Mouse (Mus musculus) spleen, adult 18-20 months (tissue): Measurements from ENCODE around the gene Pirt.
A peak's percentile ranks its signal among the peaks of the same experiment; 100 is the strongest.

Source experiments
- DNase-seq, 2 experiments: peaks; one replicate each; pipeline ENCODE4 v3.0.0; 2022; ENCODE audit warnings: mixed read lengths in 2 of 2

Gene Pirt

DNA sequence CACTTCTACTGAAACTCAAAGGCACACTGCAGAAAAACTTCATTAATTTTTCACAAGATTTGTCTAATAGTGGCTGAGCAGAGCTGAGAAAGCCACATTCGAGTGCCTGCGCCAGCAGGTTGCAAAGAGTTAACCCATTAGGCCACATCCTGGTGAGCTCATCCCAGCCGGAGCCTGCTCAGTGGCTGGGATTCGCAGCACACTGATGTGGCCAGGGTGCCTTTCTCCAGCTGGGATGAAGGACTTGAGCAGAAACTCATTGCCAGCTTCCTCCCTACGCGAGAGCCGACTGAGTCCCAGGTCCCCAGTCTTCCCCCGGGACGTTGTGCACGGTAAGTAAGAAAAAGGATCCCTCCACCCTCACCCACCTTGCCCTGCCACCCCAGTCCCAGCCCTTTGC, at the start of gene Pirt:
Pirt (plus strand) TSS at position 171 of the 400 bp plus-strand sequence.
- no peak for DNase-seq

DNA sequence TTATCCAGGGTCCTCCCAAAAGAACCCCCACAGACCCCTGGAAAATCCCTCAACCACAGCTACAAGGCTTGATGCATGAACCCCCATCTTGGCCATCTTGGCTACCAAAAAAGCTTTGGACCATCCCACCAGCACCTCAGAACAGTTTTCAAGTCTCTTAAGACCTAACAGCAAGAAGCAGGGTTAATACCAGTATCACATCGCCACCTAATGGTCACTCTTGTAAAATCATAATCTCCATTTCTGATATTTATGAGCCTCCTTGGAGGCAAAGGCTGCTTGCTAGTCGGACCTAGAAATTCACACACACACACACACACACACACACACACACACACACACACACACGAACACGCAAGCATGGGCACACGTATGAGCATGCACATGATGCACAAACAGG, 40.1 kb upstream of the Pirt start:
- no peak for DNase-seq

DNA sequence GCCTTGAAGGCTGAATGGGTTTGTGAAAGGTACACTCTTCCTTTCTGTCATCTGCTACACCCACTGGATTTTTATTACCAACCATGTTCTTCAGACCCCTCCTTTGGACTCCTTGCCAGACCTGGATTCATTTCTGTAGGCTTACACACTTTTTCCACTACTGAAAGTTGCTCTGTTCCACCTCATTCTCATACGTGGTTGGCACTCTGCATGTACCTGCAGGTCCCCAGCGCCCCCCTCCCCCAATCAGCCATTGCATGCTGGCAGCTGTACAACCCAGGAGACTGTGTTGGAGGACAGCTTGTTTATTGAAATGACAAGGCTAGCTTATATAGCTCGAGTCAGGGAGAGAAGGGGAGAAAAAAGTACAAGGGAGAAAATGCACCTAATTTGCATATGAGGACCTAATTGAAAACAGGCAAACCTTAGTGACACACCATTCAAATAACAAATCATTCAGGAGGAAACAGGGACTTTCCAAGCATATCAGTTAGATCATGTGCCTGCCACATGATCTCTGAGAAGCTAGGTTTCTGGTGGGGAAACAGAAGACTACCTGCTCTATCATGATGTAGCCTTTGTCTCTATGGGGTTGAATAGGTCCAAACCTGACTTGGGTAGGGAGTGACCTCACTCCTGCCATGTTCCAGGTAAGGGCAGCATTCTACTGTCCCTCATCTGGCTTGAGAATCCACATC, 38.9 kb upstream of the Pirt start:
- no peak for DNase-seq

DNA sequence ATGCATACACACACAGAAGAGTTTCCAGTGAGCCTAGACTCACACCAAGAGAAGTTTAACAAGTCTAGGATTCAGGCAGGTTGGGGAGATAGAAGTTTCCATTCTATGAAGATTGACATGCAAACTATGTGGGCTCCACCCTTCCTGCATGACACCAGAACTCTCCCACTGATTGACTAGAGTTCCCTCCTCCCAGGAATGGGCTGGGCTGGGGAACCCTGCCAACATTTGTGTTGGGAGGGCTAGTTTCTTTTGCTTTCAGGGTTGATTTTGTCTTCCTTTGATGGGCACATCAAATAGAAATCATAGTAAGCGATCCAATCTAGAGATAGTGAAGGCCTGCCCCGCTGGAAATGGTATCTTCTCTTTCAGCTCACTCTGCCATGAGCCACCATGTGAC, 30.5 kb upstream of the Pirt start:
- no peak for DNase-seq

DNA sequence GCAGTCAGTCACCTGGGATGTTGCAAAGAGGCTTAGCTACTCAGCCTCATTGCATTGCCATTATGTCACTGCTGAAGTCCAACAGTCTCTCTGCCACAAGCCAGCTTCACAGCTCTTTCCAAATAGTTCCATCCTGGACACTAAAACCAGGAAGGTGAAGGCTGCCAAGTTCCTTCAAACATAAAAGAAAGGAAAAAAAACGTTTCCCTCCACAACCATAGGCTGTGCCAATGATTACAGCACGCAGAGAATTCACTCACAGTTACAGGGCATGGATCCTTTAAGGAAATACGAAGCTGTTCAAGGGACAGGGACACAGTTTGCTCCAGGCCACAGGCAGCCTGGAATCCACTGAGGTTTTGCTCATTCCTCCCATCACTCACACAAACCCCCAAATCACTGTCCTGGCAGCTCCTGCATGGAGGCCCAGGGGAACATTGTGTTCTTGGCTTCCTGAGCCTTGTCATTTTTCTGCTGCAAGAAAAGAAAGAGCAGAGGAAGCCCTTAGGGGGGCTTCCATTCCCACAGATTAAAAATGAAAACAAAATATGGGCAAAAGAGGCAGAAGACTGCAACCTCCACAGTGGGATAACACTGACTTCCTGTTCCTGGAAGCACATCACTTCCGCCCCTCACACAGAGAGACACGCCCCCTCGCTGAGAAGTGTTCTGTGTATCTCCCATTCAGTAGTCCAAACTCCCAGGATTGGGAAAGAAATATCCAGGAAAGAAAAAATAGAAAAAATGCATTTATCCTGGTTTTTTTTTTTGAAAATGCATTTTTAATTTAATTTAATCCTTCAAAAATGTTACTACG, 29.3 kb upstream of the Pirt start:
- DNase-seq, result no peak

DNA sequence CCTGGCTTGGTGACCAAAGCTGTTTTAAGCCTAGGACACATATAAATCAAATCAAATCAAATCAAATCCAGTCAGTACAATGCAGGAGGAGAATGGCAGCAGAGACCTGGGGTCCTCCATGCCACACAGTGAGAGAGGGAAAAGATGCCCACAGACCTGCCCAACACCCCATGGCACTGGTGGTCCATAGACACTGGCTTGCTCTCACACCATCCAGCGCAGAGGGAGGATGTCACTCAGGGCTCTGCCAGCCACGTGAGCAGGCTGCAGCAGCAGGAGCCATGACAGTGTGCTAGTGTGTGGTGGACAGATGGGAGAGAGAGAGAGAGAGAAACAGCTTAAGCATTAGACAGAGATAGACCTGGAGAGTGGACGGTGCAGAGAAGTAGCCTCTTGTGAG, 19.2 kb upstream of the Pirt start:
- no peak for DNase-seq

GRCm38 (mm10) chr11:66898747-66899146, 13.0 kb upstream of the Pirt start:
- no peak for DNase-seq

DNA sequence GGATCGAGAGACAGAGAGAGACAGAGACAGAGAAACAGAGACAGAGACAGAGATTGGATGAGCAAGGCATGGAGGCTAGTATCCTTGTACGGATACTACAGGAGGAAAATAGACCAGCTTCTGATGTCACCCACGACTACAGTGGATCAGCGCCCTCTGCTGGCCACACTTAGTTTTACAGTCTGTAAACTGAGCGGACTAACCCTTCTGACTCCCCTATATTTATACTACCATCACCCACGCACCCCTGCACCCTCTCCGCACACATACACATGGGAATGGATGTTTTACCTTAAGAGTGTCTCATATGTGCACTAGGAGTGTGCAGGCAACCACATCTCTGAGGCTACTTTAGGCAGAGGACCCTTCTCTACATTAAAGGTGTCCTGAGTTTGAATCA, 12.4 kb upstream of the Pirt start:
- DNase-seq, result peak in 1 of 2 experiments; percentile 40

DNA sequence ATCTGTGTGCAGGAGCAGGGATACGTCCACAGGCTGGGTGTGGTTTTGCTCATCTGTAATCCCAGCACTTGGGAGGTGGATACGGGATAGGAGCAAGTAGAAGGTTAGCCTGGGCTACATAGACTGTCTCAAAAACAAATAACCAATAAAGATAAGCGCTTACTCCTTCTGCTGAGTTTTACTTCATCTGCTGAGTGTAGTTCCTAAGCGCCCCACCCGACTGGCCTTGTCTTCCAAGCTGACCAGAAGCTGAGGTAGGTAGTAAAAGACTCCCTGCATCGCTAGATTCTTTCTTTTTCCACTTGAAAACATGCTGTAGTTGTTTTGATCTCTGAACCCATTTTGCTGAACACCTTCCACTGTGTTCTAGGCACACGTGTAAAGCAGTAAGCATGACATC, 9.0 kb upstream of the Pirt start:
- no peak for DNase-seq

- peak in 1 of 2 experiments; percentile 41 for DNase-seq
Measured at GRCm38 (mm10) chr11:66905617-66906384, 6.0 kb upstream of the Pirt start.

GRCm38 (mm10) chr11:66912531-66913458, 1.0 kb downstream of the Pirt start:
- DNase-seq, result no peak

- peak in 1 of 2 experiments; percentile 25 for DNase-seq
Measured at GRCm38 (mm10) chr11:66914249-66914648, 2.5 kb downstream of the Pirt start.

DNA sequence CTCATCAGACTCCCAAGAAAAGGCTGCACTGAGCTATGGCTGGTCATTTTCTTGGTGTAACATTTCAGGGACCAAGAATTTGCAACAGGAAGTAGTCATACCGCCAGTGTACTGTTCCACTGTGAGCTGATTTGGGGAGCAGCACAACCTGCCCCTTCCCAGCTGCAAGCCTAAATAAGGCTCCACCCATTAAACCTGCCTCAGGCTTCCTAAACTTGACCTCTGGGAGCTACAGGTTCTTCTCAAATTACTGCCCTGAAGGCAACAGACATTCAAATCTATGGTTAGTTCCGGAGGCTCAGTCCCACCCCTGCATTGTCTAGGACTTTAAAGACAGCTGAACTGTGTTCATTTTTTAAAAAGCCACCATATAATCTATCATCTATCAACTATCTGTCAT, 8.2 kb downstream of the Pirt start:
- no peak for DNase-seq

GRCm38 (mm10) chr11:66924095-66924823, 12.5 kb downstream of the Pirt start:
- no peak for DNase-seq

- DNase-seq, result no peak
Measured at GRCm38 (mm10) chr11:66928311-66928710, 16.5 kb downstream of the Pirt start.

DNA sequence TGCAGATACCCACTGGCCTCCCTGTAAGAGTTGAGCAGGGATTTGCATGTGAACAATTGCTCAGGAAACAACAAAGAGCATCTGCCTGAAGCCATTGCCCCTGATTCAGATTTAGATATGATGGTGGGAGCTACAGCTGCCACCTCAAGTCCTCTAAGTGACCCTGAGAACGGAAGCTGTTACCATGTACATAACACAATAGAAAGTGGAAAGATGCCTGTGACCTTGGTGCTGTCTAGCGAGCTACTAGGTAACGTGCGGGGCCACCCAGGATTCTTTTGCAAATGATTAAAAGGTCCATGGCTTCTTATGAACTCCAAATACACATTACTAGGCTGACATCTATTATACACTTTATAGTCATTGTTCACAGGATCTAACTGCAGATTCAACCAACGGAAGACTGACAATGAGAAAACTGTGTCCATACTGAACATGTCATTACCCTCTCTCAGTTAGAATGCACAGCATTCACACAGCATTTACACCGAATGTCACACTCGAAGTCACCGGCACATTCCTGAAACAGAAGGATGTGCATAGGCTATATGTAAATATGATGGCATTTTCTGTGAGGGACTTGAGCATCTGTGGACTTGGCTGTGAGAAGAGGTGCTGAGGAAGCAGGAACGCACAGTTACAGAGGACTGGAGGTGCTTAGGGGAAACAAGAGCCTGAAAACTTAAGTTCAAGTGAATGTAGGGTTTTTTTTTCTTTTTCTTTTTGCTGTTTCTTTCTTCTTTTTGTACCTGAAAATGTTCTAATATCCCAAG, 21.2 kb downstream of the Pirt start:
- no peak for DNase-seq

DNA sequence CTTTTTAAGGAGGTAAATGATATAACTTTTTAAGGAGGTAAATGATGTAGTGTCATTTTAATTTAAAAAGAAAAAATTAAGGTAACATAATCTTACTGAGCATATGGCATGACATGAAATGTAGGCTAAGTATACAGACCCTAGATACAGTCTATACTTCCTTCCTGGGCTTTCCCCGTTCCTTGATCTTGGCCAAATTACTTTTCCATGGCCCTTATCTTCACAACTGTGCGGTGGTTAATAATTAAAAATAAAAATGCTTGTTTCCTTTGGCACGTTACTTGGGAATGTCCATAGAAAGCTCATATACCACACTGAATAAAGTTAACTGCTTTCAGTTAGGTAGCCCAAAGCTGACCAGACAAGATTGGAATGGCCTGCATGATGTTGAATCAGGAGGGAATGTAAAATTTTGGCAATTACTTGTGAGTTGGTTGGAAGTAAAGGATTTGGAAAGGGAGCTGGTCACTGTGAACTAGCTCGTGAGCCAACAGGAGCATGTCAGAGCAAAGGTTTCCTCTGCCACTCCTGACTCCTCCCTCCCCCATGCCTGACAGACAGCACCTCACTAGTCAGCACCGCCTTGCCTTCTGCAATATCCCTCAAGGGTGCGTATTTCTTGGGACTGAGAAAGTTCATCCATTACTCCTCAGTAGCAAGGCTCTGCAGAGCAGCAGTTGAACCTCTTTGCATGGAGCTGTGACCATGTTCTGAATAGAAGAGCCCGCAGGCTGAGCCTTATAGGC, 22.8 kb downstream of the Pirt start:
- no peak for DNase-seq

- DNase-seq, result no peak
Measured at GRCm38 (mm10) chr11:66942011-66942410, 30.2 kb downstream of the Pirt start.

GRCm38 (mm10) chr11:66945224-66945767, 33.5 kb downstream of the Pirt start:
- DNase-seq, result no peak

GRCm38 (mm10) chr11:66946521-66946920, 34.7 kb downstream of the Pirt start:
- DNase-seq, result no peak
